Mouse (Mus musculus): ENCODE results near the gene Elfn1.

Elfn1 gene

DNA sequence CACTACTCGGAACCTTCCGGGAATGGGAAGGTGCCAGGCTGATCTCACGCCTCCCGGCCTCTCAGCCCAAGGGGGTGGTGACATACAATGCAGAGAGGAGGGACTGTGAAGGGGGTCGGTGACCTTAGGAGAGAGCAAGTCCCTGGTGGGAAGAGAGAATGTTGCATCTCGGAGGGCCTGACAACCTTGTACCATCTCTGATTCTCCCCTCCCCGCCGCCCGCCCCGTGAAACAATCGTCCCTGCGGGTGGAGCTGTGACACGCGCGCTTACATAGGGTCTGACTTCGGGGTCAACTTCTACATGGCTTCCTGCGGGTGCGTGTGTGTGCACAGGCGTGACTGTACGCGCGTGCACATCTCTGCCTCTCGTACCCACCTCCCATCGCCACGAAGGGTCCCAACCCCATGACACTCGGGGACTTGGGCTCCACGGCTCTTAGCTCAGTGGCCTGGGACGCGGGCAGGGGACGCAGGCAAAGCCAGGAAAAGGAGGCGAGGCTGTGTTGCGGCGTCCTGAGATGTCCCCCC lies at the start of gene Elfn1:
TSS of gene Elfn1 (plus strand) at position 230 of the 529 bp plus-strand sequence.
- no peak for DNase-seq (ENCODE audit: low spot score)

DNA sequence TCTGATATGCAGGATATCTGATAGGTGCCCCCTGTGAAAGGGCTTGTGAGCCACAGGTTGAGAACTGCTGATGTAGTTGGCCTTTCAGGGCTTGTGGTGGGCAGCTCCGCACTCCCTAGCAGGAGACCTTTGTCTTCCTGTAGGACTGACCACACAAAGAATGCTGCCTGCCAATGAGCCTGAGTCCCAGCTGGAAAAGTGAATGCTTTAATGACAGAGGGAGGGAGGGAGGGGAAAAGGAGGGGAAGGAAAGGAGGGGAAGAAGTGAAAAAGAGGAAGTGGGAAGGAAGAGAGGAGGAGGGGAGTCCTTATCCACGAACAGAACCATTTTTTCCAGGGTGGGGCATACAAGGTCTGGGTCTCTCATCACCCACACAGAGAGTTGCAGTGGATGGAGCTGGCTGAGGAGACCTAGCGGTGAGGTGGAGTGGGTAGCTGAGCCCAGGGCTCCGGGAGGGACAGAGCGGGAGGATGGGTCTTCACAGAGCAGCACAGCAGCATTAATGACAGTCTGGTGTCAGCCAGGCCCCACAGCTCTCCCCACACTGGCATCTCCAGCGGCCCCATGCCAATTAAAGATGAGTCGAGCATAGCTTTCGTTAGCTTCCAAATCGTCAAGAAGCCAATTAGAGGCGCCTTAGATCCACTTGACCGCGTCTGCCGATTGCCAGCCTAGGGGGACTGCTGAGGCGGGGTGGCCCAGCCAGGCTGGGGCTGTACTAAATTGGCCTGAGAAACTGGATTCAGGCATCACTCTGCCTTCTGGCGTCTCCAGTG lies 47.2 kb upstream of the Elfn1 start:
- no peak for DNase-seq (ENCODE audit: low spot score)

DNA sequence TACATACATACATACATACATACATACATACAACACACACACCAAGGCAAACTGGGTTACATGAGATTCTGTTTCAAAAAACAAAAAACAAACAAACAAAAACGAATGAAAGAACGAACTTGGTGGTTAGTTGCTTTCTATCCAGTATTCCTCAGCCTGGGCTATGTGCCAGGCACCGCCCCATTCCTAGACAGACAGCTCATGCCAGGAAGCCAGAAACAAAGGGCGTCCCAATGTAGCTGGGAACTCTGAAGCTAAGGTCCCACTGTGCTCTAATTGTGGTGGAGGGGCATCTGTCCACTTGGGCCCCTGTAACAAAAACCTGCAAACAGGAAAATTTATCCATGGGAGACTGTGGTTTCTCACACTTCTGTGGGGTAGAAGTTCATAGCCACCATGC lies 45.0 kb upstream of the Elfn1 start:
- DNase-seq (ENCODE audit: low spot score) = peak; percentile 47

DNA sequence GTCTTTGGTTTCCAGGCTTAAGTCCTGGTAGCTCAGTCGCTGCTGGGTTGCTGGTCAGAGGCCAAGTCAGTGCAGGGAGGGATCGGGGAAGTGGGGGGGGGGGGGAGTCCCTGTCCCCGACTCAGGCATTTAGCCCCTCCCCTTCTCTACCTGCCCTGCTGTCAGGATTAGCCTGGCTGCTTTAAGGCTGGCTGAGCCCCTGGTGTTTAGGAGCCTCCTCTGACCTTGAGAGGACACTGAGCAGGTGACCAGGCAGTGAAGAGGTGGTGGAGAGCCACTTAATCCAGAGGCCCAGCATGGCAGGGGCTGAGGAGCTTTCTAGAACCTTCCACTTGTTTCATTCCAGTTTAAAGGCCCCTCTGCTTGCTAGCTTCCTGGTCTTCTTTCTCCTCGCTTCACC lies 36.9 kb upstream of the Elfn1 start:
- DNase-seq (ENCODE audit: low spot score) = no peak

DNA sequence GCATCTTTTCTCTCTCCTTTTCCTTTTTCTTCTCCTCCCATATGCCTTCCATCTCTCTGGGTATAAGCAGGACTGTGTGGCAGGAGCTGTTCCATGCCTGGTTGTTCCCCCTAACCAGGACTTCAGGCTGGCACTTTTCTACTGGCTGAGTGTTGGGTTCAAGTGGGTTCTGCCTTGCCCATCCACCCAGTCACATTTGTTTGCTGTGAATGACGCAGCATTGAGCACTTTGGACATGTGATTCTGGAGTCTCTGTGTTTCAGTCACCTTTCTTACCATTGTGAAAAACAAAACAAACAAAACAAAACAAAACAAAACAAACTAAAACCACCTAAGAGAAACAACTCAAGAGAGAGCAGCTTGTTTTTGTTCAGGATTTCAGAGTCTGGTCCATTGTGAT lies 36.2 kb upstream of the Elfn1 start:
- DNase-seq (ENCODE audit: low spot score) = no peak

DNA sequence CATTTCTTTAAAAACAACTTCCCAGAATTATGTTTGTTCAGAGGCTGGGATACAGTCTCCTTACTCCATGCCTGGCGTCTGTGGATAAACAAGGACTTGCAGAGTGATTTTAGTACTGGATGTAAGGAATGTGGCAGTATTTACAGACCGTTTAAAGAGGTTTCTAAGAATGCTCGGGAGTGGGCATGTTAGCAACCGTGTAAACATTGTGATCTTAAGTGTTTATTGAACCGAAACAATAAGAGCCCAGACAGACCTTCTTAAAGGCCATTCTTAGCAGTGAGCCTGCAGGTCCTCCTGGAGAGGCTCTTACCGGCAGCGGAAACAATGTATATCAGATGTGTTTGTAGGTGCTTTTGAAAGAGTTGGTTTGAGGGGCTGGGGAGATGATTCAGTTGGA lies 30.2 kb upstream of the Elfn1 start:
- no peak for DNase-seq (ENCODE audit: low spot score)

DNA sequence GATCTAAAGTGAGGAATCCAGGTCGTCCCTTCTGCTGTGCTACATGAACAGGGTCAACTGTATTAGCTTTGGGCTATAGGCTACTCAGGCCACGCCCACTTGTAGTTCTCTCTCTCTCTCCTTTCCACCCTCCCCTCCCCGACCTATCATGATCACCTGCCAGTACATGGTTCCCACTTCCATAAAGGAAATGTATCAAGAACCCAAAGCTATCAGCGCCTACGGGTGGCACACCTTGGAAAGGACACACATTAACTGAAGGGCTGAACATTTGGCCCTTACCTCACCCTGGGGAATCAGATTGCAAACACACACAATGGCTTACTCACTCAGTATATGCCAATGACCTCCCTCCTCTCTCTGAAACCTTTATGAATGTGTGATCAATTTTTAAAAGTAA lies 28.0 kb upstream of the Elfn1 start:
- no peak for DNase-seq (ENCODE audit: low spot score)

DNA sequence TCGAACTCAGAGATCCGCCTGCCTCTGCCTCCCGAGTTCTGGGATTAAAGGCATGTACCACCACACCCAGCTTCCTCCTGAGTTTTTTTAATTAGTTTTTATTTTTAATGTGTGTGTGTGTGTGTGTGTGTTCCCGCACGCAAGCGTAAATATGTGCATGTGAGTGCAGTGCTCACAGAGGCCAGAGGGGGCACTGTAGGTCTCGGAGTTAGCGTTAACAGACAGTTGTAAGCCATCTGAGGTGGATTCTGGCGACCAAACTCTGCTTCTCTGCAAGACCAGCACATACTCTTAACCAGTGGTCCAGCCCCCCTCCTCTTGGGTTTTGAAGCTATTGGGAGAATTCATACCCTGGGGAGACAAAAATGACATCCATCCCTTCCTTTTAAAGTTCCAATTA lies 26.6 kb upstream of the Elfn1 start:
- DNase-seq (ENCODE audit: low spot score) = no peak

DNA sequence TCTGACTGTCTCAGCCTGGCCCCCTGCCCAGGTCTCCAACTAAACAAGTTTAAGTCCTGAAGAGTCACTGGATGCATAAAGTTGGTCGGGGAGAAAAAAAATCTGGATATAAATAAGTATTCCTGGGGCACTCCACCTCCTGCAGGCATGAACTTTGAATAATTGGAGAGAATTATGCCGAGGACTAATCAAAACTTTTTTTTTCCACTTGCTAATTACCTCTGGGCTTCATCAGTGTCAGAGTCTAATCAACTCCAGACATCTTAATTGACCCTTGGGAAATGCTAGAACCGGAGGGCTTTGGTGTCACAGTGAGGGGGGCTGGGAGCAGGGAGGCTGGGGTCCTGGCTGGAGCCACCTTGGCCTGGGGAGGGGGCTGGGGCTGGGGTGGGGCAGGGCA lies 19.1 kb upstream of the Elfn1 start:
- no peak for DNase-seq (ENCODE audit: low spot score)

DNA sequence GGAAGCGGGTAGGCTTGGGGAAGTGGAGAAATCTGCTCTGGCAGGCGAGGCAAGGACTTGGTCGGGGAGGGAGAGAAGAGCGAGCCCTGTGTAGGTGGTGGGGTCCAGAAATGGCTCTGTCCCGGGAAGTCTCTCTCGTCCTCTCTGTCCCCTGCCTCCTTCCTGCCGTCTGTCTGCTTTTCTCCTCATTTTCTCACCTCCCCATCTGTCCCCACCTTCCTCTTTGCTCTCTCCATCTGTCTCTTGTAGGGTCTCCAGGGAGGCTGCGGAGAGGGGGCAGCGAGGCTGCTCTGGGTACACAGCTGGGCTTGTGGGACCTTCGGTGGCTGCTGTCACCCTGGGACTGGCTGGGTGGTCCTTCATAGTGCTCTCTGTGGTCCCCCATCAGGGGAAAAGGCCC lies 18.4 kb upstream of the Elfn1 start:
- no peak for DNase-seq (ENCODE audit: low spot score)

DNA sequence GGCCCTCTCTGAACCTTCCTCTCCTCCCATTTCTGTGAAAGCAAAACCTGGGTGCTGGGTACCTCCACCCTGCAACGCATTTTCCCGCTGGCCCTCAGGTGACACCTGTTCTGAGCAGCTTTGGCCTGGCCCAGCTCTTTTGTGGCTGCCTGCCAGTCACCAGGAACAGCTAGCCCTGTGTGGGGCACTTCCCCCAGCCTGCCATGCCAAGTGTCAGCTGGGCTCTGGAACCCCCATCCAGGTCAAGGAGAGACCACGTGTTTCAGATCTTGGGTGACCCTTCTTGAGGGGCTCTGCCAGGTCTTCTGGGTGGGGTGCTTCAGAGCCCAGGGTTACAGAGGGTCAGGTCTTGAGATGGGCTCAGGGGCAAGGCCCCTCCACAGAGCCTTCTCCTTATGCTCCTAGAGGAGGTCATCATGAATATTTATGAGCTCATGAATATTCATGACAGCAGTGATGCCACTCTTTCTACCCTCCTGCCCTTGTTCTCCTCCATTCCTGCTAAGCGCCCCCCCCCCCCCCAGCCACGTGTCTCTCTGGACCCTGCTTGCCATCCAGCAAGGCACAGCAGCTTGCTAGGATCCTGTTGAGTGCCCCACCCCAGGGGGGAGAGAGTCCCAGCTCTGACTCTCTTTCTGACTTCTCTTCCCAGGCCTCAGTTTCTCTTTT lies 15.3 kb upstream of the Elfn1 start:
- no peak for DNase-seq (ENCODE audit: low spot score)

DNA sequence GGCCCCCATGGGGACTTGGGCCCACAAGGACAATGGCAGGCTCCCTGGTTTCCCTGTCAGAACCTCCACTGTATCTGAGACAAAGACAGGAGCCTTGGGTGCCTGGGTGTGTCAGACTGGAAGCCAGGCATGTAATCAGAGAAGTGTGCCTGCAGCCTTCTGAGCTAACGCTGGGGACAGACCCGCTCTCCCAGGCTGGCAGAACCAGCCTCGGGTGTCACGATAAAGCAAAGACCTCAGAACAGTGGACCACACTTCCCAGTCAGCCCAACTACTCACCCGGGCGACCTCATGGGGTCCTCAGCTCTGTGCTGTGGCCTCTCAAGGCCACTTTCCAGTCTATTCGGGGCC lies 14.8 kb upstream of the Elfn1 start:
- no peak for DNase-seq (ENCODE audit: low spot score)

DNA sequence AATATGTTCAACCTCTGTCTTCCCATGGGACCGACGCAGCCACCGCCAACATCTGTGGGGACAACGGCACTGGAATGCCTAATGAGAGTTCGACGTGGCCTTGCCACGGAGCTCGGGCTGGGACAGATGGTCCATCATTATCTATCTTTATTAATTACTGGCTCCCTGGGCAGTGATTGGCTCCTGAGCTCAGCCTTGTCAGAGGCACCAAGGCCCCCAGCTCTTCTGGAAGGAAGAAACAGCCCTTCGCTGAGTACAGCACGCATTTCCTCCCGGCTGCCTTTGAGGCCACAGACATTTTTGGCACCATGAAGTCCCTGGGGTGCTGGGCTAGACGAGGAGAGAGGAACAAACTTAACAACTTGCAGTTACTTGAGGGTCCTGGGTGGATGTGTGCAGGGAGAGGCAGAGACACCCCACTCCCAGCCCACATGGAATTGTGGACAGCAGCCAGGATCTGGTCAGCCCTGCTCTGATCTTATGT lies 13.7 kb upstream of the Elfn1 start:
- DNase-seq (ENCODE audit: low spot score) = no peak

DNA sequence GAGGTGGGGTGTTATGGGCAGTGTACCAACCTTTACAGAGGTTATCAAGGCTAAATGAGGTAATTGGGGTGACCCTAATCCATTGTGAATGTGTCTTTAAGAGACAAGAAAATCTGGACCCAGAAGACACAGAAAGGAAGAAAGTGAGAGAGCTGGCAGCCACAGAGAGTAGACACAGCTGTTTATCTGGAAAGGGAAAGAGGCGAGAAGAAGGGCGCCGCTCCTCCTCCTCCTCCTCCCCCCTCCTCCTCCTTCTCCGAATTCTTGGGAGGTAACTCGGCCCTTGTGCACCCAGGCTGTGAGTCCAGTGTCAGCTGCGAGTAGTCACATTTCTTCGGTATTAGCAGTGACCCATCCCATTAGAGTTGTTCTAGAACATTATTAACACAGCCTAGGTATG lies 8.7 kb upstream of the Elfn1 start:
- DNase-seq (ENCODE audit: low spot score) = no peak

DNA sequence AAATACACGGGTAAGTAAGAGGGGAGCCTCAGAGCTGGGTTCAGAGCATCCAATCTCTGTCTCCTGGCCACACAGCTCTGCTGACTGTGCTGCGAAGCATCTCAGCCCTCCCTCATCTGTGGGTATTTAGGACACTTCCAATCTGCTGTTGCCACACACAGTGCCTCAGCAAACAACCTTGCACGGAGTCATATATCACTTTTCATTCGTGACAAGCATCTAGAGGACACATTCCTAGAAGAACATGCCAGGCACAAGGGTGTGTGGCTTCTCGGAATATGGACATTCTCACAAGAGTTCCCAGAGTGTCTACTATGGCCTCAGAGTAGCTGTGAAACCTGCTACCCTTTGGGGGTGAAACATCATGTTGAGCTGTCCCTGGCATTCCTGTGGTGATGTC lies 2.6 kb upstream of the Elfn1 start:
- DNase-seq (ENCODE audit: low spot score) = no peak

DNA sequence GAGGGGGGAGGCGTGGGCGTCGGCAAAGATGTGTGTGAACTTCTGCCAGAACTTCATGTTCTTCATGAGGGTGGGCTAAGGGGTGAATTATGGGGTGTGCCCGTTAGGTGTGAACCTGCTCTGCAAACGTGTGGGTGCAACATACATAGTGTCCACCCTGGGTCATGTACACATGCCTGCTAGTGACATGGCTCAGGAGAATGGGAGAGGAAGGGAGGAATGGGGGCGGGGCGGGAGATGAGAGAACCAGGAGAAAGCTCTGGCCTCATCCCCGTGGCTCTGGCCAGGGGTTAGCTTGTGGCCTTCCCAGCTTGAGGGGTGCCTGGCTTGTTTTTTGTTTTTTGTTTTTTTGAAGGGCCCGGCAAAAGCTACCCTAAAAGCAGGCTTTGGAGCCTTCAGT lies 1.2 kb upstream of the Elfn1 start:
- DNase-seq (ENCODE audit: low spot score) = no peak

DNA sequence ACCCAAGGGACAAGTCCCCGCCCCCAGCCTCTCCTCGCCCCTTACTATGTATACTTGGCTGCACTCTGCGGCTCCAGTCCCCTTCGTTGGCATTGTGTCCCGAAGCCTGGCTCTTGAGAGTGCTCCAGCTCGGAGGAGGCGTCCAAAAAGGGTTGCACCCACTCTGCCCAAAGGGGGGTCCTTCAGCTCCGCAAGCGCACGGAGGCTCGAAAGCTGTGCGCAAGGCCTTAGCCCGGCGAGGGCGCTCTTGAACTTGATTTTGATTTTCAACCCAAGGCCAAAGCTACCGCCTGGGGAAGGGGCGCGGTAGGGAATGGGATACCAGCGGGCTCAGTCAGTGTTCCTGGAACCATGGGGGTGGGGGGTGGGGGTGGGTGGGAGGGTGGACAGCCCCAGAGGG lies 502 bp upstream of the Elfn1 start:
- DNase-seq (ENCODE audit: low spot score) = no peak

DNA sequence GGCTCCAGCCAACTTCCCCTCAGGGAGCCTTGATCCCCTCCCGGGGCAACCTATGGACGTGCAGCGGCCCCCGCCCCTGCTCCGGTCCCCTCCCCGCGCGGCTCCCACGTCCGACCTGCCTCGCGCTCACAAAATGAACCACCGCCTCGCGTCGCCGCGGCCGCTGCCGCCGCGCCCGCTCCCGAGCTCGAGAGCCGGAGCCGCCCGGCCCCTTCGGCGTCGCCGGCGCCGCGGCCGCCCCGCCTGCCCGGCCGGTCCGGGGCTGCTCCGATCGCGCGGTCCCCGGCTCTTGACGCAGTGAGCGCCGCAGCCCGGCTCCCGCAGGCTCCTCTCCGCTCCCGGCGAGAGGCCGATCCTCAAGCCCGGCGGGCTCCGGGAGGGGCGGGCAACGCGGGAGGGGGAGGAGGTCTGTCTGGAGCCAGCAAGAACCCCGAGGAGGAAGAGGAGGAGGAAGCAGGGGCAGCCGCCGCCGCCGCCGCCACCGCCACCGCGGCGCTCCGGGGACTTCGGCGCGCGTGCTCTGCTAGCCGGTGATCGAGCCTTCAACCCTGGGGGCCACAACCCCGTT lies 584 bp downstream of the Elfn1 start:
- DNase-seq (ENCODE audit: low spot score) = no peak

DNA sequence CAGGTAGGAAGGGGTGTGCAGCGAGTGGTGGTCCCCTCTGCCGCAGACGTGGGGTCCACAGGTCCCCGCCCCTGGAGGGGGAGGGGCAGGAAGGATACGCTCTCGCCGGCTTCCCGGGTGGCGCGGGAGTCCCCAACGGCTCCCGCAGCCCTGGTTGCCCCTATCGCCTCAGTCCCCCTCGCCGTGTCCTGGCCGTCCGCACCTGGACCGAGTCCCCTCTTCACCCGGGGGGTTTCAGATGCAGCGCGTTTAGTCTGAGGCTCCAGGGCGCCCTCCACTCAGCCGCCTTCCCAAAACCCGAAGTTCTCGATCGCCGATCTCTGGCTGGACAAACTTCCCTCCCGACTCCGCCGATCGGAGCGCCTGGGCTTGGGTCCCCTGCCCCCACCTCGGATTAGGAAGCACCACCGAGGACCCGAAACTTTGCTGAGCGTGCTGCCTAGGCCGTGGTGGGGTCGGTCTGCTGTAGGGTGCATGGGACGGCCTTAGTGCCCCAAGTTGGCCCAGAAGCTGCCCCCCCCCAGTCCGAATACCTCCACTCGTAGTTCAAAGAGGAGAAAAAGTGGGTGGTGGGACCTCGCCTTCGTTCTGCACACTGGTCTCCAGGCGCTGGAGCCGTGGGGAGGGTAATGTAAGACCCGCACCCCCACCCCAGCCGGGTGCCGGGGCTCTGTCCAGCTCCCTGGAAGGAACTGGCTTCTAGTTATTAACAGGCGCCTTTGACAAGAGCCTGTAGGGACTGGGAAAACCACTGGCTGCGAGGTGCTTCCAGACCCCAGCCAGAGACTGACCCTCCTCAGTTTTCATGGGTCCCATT lies 1.3 kb downstream of the Elfn1 start:
- no peak for DNase-seq (ENCODE audit: low spot score)

DNA sequence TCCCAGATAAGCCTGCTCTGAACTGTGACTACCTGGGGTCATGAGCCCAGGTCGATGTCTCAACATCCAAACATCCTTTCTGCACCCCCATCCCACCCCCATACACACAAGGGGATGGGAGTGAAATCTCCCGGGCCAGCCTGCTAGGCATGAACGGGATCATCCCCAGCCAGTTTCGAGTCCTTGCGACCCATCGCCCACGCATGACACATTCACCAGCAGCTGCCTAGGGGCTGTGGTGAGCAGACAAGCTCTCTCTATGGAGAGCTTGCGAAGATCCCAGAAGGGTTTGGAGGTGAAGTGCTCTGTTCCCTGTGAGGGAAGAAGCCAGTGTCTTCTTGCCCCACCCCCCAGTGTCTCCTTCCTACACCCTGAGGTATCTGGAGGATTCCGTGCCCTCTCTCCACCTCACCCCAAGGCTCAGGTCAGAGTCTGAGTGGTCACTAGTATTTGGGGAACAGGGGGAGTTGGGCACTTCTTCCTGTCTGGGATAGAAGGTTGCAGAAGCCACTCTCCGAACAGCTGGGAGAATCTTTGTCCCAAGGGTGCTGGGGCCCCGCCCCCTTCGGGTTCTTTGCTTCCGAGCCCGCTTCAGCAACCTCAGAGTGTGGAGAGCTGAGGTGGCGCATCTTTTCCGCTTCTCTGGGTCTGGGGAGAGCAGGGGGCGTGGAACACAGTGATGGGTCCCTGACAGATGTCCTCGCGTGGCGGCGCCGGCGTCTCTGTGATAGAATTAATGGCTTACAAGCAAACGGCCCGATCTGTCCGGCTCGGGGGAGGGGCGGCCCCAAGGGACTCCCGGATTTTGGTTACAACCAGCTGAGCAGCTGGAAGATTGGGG lies 2.2 kb downstream of the Elfn1 start:
- no peak for DNase-seq (ENCODE audit: low spot score)

DNA sequence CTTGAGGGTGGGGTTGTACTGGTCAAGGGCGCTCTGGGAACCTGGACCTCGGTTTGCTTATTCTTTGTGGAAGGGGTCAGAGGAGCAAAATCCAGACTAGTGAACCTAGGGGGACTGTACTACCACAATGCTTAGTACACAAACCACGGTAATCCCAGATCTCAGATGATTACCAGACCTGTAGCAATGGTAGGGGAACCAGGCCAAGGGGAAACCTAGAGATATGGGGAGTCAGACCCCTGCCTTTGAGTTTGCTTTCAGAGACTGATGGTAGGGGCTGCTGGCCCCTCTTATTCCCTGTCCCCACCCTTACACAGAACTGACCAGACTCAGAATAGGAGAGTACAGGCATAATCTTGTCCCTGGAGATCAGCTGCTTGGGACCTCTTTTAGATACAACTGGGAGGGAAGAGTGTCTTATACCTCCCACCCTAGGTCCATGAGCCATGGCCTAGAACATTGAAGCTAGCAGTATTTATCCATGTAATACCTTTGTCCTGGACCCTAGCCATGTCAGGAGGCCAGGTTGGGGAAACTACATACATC lies 3.1 kb downstream of the Elfn1 start:
- no peak for DNase-seq (ENCODE audit: low spot score)
